10 mouse cellular contexts compared by ENCODE assay signal in genomic region chr6:30204383-30205179, GRCm38 (mm10).
DNase-seq lines count a peak whose midpoint lies in the region; ATAC-seq and TF ChIP-seq lines count a peak whose summit lies in the region.
"Had no signal": no experiment of that assay in that cellular context is flagged by ENCODE, and none has a peak within 500 bp of the region (broad histone marks: within the 10 kb centered on the region; RNA-seq: fewer than 3 reads in every experiment).

No protein-coding gene starts in this region.

- H3K4me3 ChIP-seq in forebrain, embryonic 15.5 days, result no peak overlapping the region
- no peak overlapping the region for H3K4me3 ChIP-seq in forebrain, embryonic 13.5 days
- H3K4me3 ChIP-seq in midbrain, embryonic 10.5 days, result no peak overlapping the region
- H3K4me3 ChIP-seq in midbrain, embryonic 16.5 days (ENCODE audit: low read depth, low read length), result no peak overlapping the region
- H3K4me3 ChIP-seq in midbrain, embryonic 13.5 days (replicated peaks), result no peak overlapping the region
- H3K4me3 ChIP-seq: heart, embryonic 13.5 days had no signal

- no peak overlapping the region for H3K27ac ChIP-seq in forebrain, embryonic 15.5 days (replicated peaks)
- H3K27ac ChIP-seq in forebrain, embryonic 13.5 days, result no peak overlapping the region
- peak overlapping the region; percentile 46; the same call in 1 of the 2 replicates for H3K27ac ChIP-seq in midbrain, embryonic 10.5 days (replicated peaks)
- H3K27ac ChIP-seq in midbrain, embryonic 16.5 days (ENCODE audit: low read length), result no peak overlapping the region
- H3K27ac ChIP-seq in midbrain, embryonic 13.5 days, result no peak overlapping the region
- H3K27ac ChIP-seq: heart, embryonic 13.5 days had no signal

- no peaks in the 10 kb centered on the region for H3K36me3 ChIP-seq in forebrain, embryonic 15.5 days
- H3K36me3 ChIP-seq in forebrain, embryonic 13.5 days (ENCODE audit: poor library complexity, severe bottlenecking), result no peaks in the 10 kb centered on the region
- no peaks in the 10 kb centered on the region for H3K36me3 ChIP-seq in midbrain, embryonic 10.5 days
- no peaks in the 10 kb centered on the region for H3K36me3 ChIP-seq in midbrain, embryonic 16.5 days (ENCODE audit: control insufficient read depth, insufficient read depth, low read length)
- no peaks in the 10 kb centered on the region for H3K36me3 ChIP-seq in midbrain, embryonic 13.5 days
- H3K36me3 ChIP-seq: heart, embryonic 13.5 days had no signal

- H3K4me2 ChIP-seq in forebrain, embryonic 15.5 days (replicated peaks), result no peak overlapping the region
- no peak overlapping the region for H3K4me2 ChIP-seq in forebrain, embryonic 13.5 days
- no peak overlapping the region for H3K4me2 ChIP-seq in midbrain, embryonic 16.5 days (ENCODE audit: low read length)
- no peak overlapping the region for H3K4me2 ChIP-seq in midbrain, embryonic 13.5 days (replicated peaks)

- no peaks in the 10 kb centered on the region for H3K27me3 ChIP-seq in forebrain, embryonic 15.5 days
- H3K27me3 ChIP-seq in forebrain, embryonic 13.5 days, result no peaks in the 10 kb centered on the region
- peaks cover 7% of the 10 kb centered on the region; the same call in 1 of the 2 replicates for H3K27me3 ChIP-seq in midbrain, embryonic 10.5 days (ENCODE audit: low read depth, poor library complexity, severe bottlenecking)
- H3K27me3 ChIP-seq in midbrain, embryonic 16.5 days (ENCODE audit: control insufficient read depth, insufficient read depth, low read depth, low read length), result no peaks in the 10 kb centered on the region
- no peaks in the 10 kb centered on the region for H3K27me3 ChIP-seq in midbrain, embryonic 13.5 days
- H3K27me3 ChIP-seq: heart, embryonic 13.5 days had no signal

- ATAC-seq in forebrain, embryonic 15.5 days (replicated peaks), result 0 out of 2 replicates have a peak, but pooled peaks have one; percentile 28
- no peak for ATAC-seq in forebrain, embryonic 13.5 days
- ATAC-seq in midbrain, embryonic 16.5 days, result no peak
- ATAC-seq in midbrain, embryonic 13.5 days, result no peak

- peaks cover 5% of the 10 kb centered on the region; the same call in 1 of the 2 replicates for H3K4me1 ChIP-seq in forebrain, embryonic 15.5 days
- H3K4me1 ChIP-seq in forebrain, embryonic 13.5 days, result 0 out of 2 replicates have a peak, but pooled peaks cover 4% of the 10 kb centered on the region
- peaks cover 17% of the 10 kb centered on the region for H3K4me1 ChIP-seq in midbrain, embryonic 10.5 days
- no peaks in the 10 kb centered on the region for H3K4me1 ChIP-seq in midbrain, embryonic 16.5 days (ENCODE audit: control insufficient read depth, insufficient read depth, low read length)
- H3K4me1 ChIP-seq in midbrain, embryonic 13.5 days (replicated peaks), result peaks cover 4% of the 10 kb centered on the region

- no peak for TF ChIP-seq CTCF in brain, embryonic 14.5 days (IDR thresholded peaks at IDR 0.05; ENCODE audit: borderline replicate concordance, extremely low read depth, insufficient read depth, insufficient read length)

- no peak for DNase-seq in midbrain, embryonic 10.5 days (ENCODE audit: low spot score)
- peak; percentile 37 for DNase-seq in brain, embryonic 14.5 days (ENCODE audit: low read depth)
- DNase-seq in spleen, adult 18-20 months, result no peak
- DNase-seq in urinary bladder, postnatal 36 days (ENCODE audit: low spot score in 2 of 2), result no peak
- DNase-seq: right cerebral cortex, postnatal 14 days had no signal

- no peak overlapping the region for H3K9ac ChIP-seq in forebrain, embryonic 15.5 days (replicated peaks)
- no peak overlapping the region for H3K9ac ChIP-seq in forebrain, embryonic 13.5 days
- H3K9ac ChIP-seq in midbrain, embryonic 16.5 days (ENCODE audit: low read depth, low read length), result no peak overlapping the region
- 0 out of 2 replicates have a peak overlapping the region, but pooled peaks have one; percentile 21 for H3K9ac ChIP-seq in midbrain, embryonic 13.5 days (replicated peaks)
- H3K9ac ChIP-seq: heart, embryonic 13.5 days had no signal

- H3K9me3 ChIP-seq in forebrain, embryonic 15.5 days, result no peaks in the 10 kb centered on the region
- H3K9me3 ChIP-seq in forebrain, embryonic 13.5 days (replicated peaks), result no peaks in the 10 kb centered on the region
- no peaks in the 10 kb centered on the region for H3K9me3 ChIP-seq in midbrain, embryonic 10.5 days (replicated peaks)
- H3K9me3 ChIP-seq in midbrain, embryonic 16.5 days (replicated peaks; ENCODE audit: control insufficient read depth, low read length, poor library complexity, severe bottlenecking), result no peaks in the 10 kb centered on the region
- H3K9me3 ChIP-seq in midbrain, embryonic 13.5 days, result no peaks in the 10 kb centered on the region
- H3K9me3 ChIP-seq: heart, embryonic 13.5 days had no signal

- WGBS in forebrain, embryonic 15.5 days, result 51% methylated on average over 20 of the region's 20 CpGs
- WGBS in forebrain, embryonic 13.5 days, result 49% methylated on average over 20 of the region's 20 CpGs
- 50% methylated on average over 20 of the region's 20 CpGs for WGBS in midbrain, embryonic 10.5 days
- 42% methylated on average over 20 of the region's 20 CpGs for WGBS in midbrain, embryonic 16.5 days
- WGBS in midbrain, embryonic 13.5 days, result 45% methylated on average over 20 of the region's 20 CpGs

- TF ChIP-seq POLR2A in brain, embryonic 14.5 days (IDR thresholded peaks at IDR 0.05; ENCODE audit: borderline replicate concordance, extremely low read depth, insufficient read depth, insufficient read length, poor library complexity, severe bottlenecking), result no peak
